Mouse (Mus musculus): Measurements from ENCODE around the gene Gsta3. TPM values are rescaled to one million over a fixed set of nuclear protein-coding genes. Genes with fewer than 3 reads are reported as not detected.
"Not testable (repeated sequence)": the region's sequence is repeated elsewhere in the genome, so short reads cannot be mapped to it uniquely, and the experiment has no call there.

Gsta3 gene
- polyA plus RNA-seq, 1 experiment from 2014 or later: 0.20 TPM

GRCm38 (mm10) chr1:21284644-21285043 lies 44.3 kb downstream of the Gsta3 start:
- not testable (repeated sequence) for DNase-seq (ENCODE audit: low spot score); H3K4me3 ChIP-seq; H3K27me3 ChIP-seq (replicated peaks; ENCODE audit: low read depth, poor library complexity, severe bottlenecking); H3K27ac ChIP-seq (replicated peaks); H3K4me1 ChIP-seq; H3K9me3 ChIP-seq; H3K36me3 ChIP-seq (replicated peaks)
- 74% methylated on average over 2 of the region's 2 CpGs for WGBS

DNA sequence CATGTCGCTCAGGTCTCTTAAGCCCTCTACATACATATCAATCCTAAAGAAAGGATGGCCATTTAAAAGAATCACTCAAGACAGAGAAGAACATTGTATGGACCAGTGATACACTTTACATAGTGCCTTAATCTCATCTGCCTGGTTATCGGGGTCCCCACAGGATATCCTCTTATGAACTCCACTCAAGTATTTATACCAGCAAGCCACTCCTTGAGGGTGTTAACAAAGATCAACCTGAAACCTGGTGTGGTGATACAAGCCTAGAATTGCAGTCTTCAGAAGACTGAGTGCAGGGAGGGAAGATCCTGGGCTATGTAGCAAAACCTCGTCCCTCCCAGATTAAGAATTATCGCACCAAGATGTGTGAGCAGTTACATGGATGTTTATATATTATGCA lies 51.0 kb downstream of the Gsta3 start:
- WGBS: 89% methylated on average over 4 of the region's 4 CpGs
- Histone ChIP-seq H3K4me3 (no peak overlapping the region), H3K4me1 (no peaks in the 10 kb centered on the region), H3K9me3 (no peaks in the 10 kb centered on the region), H3K27ac (replicated peaks) (no peak overlapping the region), H3K27me3 (replicated peaks; ENCODE audit: low read depth, poor library complexity, severe bottlenecking) (no peaks in the 10 kb centered on the region), H3K36me3 (replicated peaks) (no peaks in the 10 kb centered on the region)
- DNase-seq (ENCODE audit: low spot score): no peak

DNA sequence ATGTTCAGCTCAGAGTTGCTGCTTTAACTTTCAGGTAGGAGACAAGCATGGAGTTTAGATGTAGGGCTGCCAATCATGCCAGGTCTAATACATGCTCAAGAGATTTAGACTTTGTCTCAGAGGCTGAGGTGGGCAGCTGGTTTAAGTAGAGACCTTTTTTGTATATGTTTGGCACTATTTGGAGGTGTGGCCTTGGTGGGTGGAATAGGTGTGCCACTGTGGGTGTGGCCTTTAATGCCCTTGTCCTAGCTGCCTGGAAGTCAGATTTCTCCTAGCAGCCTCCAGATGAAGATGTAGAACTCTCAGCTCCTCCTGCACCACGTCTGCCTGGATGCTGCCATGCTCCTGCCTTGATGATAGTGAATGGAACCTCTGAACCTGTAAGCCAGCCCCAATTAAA lies 52.2 kb downstream of the Gsta3 start:
- Histone ChIP-seq H3K4me3 (no peak overlapping the region), H3K9me3 (no peaks in the 10 kb centered on the region), H3K27me3 (replicated peaks; ENCODE audit: low read depth, poor library complexity, severe bottlenecking) (no peaks in the 10 kb centered on the region), H3K36me3 (replicated peaks) (no peaks in the 10 kb centered on the region), H3K27ac (replicated peaks) (no peak overlapping the region), H3K4me1 (no peaks in the 10 kb centered on the region)
- DNase-seq (ENCODE audit: low spot score): no peak
- WGBS: 70% methylated on average over 1 of the region's 1 CpGs

GRCm38 (mm10) chr1:21296169-21296568 lies 55.8 kb downstream of the Gsta3 start:
- Histone ChIP-seq H3K27ac (replicated peaks) (no peak overlapping the region), H3K4me1 (no peaks in the 10 kb centered on the region), H3K27me3 (replicated peaks; ENCODE audit: low read depth, poor library complexity, severe bottlenecking) (no peaks in the 10 kb centered on the region), H3K9me3 (no peaks in the 10 kb centered on the region), H3K4me3 (no peak overlapping the region), H3K36me3 (replicated peaks) (no peaks in the 10 kb centered on the region)
- 88% methylated on average over 1 of the region's 1 CpGs for WGBS
- DNase-seq (ENCODE audit: low spot score): no peak

DNA sequence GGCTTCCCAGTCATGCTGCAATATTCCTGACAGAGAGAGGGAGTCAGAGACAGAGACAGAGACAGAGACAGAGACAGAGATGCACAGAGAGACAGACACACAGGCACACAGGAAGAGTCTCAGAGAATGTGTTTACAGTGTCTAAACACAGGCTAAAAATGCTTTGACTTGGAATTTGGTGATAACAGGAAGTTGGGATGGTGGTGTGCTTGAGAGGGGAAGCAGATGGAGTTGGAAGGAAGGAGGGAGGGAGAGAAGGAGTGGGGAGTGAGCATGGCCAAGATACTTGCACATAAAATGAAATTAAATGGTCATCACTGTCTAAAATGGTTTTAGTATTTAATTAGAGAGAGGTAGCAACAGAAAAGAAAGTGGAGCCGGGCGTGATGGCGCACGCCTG lies 57.7 kb downstream of the Gsta3 start:
- H3K4me3 ChIP-seq: no peak overlapping the region
- H3K9me3 ChIP-seq: no peaks in the 10 kb centered on the region
- WGBS: 98% methylated on average over 4 of the region's 4 CpGs
- H3K4me1 ChIP-seq: no peaks in the 10 kb centered on the region
- H3K27me3 ChIP-seq (replicated peaks; ENCODE audit: low read depth, poor library complexity, severe bottlenecking): no peaks in the 10 kb centered on the region
- H3K27ac ChIP-seq (replicated peaks): no peak overlapping the region
- DNase-seq (ENCODE audit: low spot score): no peak
- H3K36me3 ChIP-seq (replicated peaks): no peaks in the 10 kb centered on the region

DNA sequence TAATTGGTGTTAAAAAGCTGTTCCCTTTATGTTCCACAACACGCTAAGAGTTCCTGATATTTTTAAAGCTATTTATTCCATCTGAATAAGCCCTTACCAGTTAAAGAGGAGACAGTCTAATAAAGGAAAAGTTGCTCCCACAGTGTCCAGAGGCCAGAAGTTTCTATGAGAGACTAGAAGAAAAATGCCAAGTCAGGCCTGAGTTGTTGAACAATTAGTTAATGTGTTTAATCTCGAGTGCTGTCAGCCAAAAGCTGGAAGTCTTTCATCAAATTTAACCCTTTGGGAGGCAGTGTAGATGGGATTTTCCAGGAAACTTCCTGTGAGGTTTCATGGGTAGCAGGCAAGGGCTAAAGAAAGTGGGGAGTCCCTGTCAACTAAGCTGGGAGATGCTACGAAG lies 59.4 kb downstream of the Gsta3 start:
- WGBS: 60% methylated on average over 3 of the region's 3 CpGs
- H3K4me1 ChIP-seq: no peaks in the 10 kb centered on the region
- H3K27ac ChIP-seq (replicated peaks): no peak overlapping the region
- H3K9me3 ChIP-seq: no peaks in the 10 kb centered on the region
- H3K36me3 ChIP-seq (replicated peaks): no peaks in the 10 kb centered on the region
- DNase-seq (ENCODE audit: low spot score): no peak
- H3K4me3 ChIP-seq: no peak overlapping the region
- no peaks in the 10 kb centered on the region for H3K27me3 ChIP-seq (replicated peaks; ENCODE audit: low read depth, poor library complexity, severe bottlenecking)

DNA sequence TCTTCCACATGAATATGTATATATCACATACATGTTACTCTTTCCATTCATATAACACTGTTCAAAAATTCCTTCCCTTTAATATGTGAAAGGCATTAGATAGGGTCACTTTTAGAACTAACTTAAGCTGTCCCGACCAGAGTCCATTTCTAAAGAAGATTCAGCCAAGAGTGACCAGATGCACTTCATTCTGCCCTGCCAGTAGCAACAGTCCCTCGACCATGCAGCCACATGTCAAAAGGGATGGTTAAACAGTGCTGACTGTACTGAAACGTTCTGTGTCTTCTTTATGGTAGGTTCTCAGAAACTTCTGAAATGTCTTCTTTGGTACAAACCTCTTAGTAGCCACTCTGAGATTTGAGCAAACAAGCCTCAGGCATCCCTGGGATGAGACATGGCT lies 61.3 kb downstream of the Gsta3 start:
- Histone ChIP-seq H3K9me3 (no peaks in the 10 kb centered on the region), H3K27ac (replicated peaks) (no peak overlapping the region), H3K36me3 (replicated peaks) (no peaks in the 10 kb centered on the region), H3K4me1 (no peaks in the 10 kb centered on the region), H3K27me3 (replicated peaks; ENCODE audit: low read depth, poor library complexity, severe bottlenecking) (no peaks in the 10 kb centered on the region), H3K4me3 (no peak overlapping the region)
- DNase-seq (ENCODE audit: low spot score): no peak
- 89% methylated on average over 3 of the region's 3 CpGs for WGBS

- H3K36me3 ChIP-seq (replicated peaks): no peaks in the 10 kb centered on the region
- 81% methylated on average over 3 of the region's 3 CpGs for WGBS
Observed at GRCm38 (mm10) chr1:21304174-21304573, 63.8 kb downstream of the Gsta3 start.

GRCm38 (mm10) chr1:21304646-21305045 lies 64.3 kb downstream of the Gsta3 start:
- Histone ChIP-seq H3K4me3 (no peak overlapping the region), H3K4me1 (no peaks in the 10 kb centered on the region), H3K27ac (replicated peaks) (no peak overlapping the region), H3K9me3 (no peaks in the 10 kb centered on the region), H3K36me3 (replicated peaks) (no peaks in the 10 kb centered on the region), H3K27me3 (replicated peaks; ENCODE audit: low read depth, poor library complexity, severe bottlenecking) (no peaks in the 10 kb centered on the region)
- no peak for DNase-seq (ENCODE audit: low spot score)
- WGBS: 85% methylated on average over 4 of the region's 4 CpGs

More at GRCm38 (mm10) chr1:21304174-21304573, 63.8 kb downstream of the Gsta3 start:
- no peak for DNase-seq (ENCODE audit: low spot score)
- Histone ChIP-seq H3K4me1 (no peaks in the 10 kb centered on the region), H3K4me3 (no peak overlapping the region), H3K9me3 (no peaks in the 10 kb centered on the region), H3K27me3 (replicated peaks; ENCODE audit: low read depth, poor library complexity, severe bottlenecking) (no peaks in the 10 kb centered on the region), H3K27ac (replicated peaks) (no peak overlapping the region)

- H3K27me3 ChIP-seq (replicated peaks; ENCODE audit: low read depth, poor library complexity, severe bottlenecking): no peaks in the 10 kb centered on the region
- H3K4me3 ChIP-seq: no peak overlapping the region
- no peaks in the 10 kb centered on the region for H3K4me1 ChIP-seq
- no peaks in the 10 kb centered on the region for H3K36me3 ChIP-seq (replicated peaks)
- H3K27ac ChIP-seq (replicated peaks): no peak overlapping the region
- WGBS: 89% methylated on average over 3 of the region's 3 CpGs
- H3K9me3 ChIP-seq: no peaks in the 10 kb centered on the region
- no peak for DNase-seq (ENCODE audit: low spot score)
Observed at GRCm38 (mm10) chr1:21305443-21305842, 65.1 kb downstream of the Gsta3 start.

GRCm38 (mm10) chr1:21314336-21314735 lies 73.9 kb downstream of the Gsta3 start:
- Histone ChIP-seq H3K27ac (replicated peaks) (no peak overlapping the region), H3K4me3 (no peak overlapping the region), H3K27me3 (replicated peaks; ENCODE audit: low read depth, poor library complexity, severe bottlenecking) (no peaks in the 10 kb centered on the region), H3K9me3 (no peaks in the 10 kb centered on the region), H3K36me3 (replicated peaks) (no peaks in the 10 kb centered on the region), H3K4me1 (no peaks in the 10 kb centered on the region)
- WGBS: 80% methylated on average over 2 of the region's 2 CpGs
- DNase-seq (ENCODE audit: low spot score): no peak

Other genes with a start within 250 kb of the Gsta3 start
- gene Tram2, start 161.4 kb upstream of the Gsta3 start, polyA plus RNA-seq (2016; fragmentation: Nextera tagmentation; extraction: Ambion mirVana): 7.4 and 7.5 TPM in 2 replicates
- gene Tmem14a, start 22.0 kb upstream of the Gsta3 start, polyA plus RNA-seq (2016; fragmentation: Nextera tagmentation; extraction: Ambion mirVana): 7.9 TPM in 2 replicates
- not detected in 2 replicates for gene Khdc1a, start 109.1 kb downstream of the Gsta3 start, polyA plus RNA-seq (2016; fragmentation: Nextera tagmentation; extraction: Ambion mirVana)
- not detected in 2 replicates for gene Khdc1c, start 127.7 kb downstream of the Gsta3 start, polyA plus RNA-seq (2016; fragmentation: Nextera tagmentation; extraction: Ambion mirVana)
- not detected in 2 replicates for gene Khdc1b, start 143.0 kb downstream of the Gsta3 start, polyA plus RNA-seq (2016; fragmentation: Nextera tagmentation; extraction: Ambion mirVana)